Comparison of ENCODE assay signal across 13 mouse cellular contexts in genomic region chr6:54472846-54473715, GRCm38 (mm10). TPM values are rescaled to one million over a fixed set of nuclear protein-coding genes. Genes with fewer than 3 reads are reported as not detected.
DNase-seq lines count a peak whose midpoint lies in the region; ATAC-seq and TF ChIP-seq lines count a peak whose summit lies in the region.
"Had no signal": no experiment of that assay in that cellular context is flagged by ENCODE, and none has a peak within 500 bp of the region (broad histone marks: within the 10 kb centered on the region; RNA-seq: fewer than 3 reads in every experiment).

No protein-coding gene starts in this region.

- no peak overlapping the region for H3K4me2 ChIP-seq in forebrain, embryonic 15.5 days (replicated peaks)
- H3K4me2 ChIP-seq in forebrain, embryonic 12.5 days: no peak overlapping the region
- peak overlapping the region; percentile 43 for H3K4me2 ChIP-seq in intestine, embryonic 16.5 days (ENCODE audit: low read depth, low read length)
- H3K4me2 ChIP-seq in stomach, postnatal 0 days (replicated peaks; ENCODE audit: low read depth): no peak overlapping the region
- H3K4me2 ChIP-seq: lung, embryonic 15.5 days had no signal

- ATAC-seq in forebrain, embryonic 15.5 days (replicated peaks): peak; percentile 13; the same call in 1 of the 2 replicates
- no peak for ATAC-seq in forebrain, embryonic 12.5 days (ENCODE audit: low FRiP score)
- peak; percentile 95 for ATAC-seq in intestine, embryonic 16.5 days
- peak; percentile 84 for ATAC-seq in stomach, postnatal 0 days (ENCODE audit: low FRiP score, low TSS enrichment)
- ATAC-seq: Patski had no signal

- TF ChIP-seq EP300 in stomach, postnatal 0 days (optimal IDR thresholded peaks at IDR 0.05): no peak

- H3K27ac ChIP-seq in forebrain, embryonic 15.5 days (replicated peaks): no peak overlapping the region
- no peak overlapping the region for H3K27ac ChIP-seq in forebrain, embryonic 12.5 days
- H3K27ac ChIP-seq in intestine, embryonic 16.5 days (ENCODE audit: low read length): peak overlapping the region; percentile 90
- H3K27ac ChIP-seq in stomach, postnatal 0 days (replicated peaks): 0 out of 2 replicates have a peak overlapping the region, but pooled peaks have one; percentile 24
- H3K27ac ChIP-seq: forebrain, embryonic 10.5 days; lung, embryonic 15.5 days had no signal

- no peak for TF ChIP-seq POLR2A in lung, adult 2 months (IDR thresholded peaks at IDR 0.05; ENCODE audit: borderline replicate concordance, extremely low read depth, low read depth, low read length)

- 72% methylated on average over 8 of the region's 8 CpGs for WGBS in forebrain, embryonic 15.5 days
- 77% methylated on average over 8 of the region's 8 CpGs for WGBS in forebrain, embryonic 12.5 days
- WGBS in lung, adult 2 months: 55% methylated on average over 8 of the region's 8 CpGs
- 50% methylated on average over 8 of the region's 8 CpGs for WGBS in intestine, embryonic 16.5 days
- WGBS in stomach, postnatal 0 days: 52% methylated on average over 8 of the region's 8 CpGs

- no peak for TF ChIP-seq CTCF in lung, adult 2 months (IDR thresholded peaks at IDR 0.05; ENCODE audit: insufficient read depth, low read length)
- no peak for TF ChIP-seq CTCF in stomach, postnatal 0 days (IDR thresholded peaks at IDR 0.05; ENCODE audit: low read depth)

- no peaks in the 10 kb centered on the region for H3K27me3 ChIP-seq in forebrain, embryonic 15.5 days
- no peaks in the 10 kb centered on the region for H3K27me3 ChIP-seq in forebrain, embryonic 12.5 days
- H3K27me3 ChIP-seq in intestine, embryonic 16.5 days (replicated peaks; ENCODE audit: control insufficient read depth, insufficient read depth, low read length): no peaks in the 10 kb centered on the region
- no peaks in the 10 kb centered on the region for H3K27me3 ChIP-seq in stomach, postnatal 0 days (ENCODE audit: control insufficient read depth, insufficient read depth, low read length)
- H3K27me3 ChIP-seq: lung, embryonic 15.5 days had no signal

- no peaks in the 10 kb centered on the region for H3K36me3 ChIP-seq in forebrain, embryonic 15.5 days
- H3K36me3 ChIP-seq in forebrain, embryonic 12.5 days (replicated peaks): no peaks in the 10 kb centered on the region
- no peaks in the 10 kb centered on the region for H3K36me3 ChIP-seq in intestine, embryonic 16.5 days (ENCODE audit: control insufficient read depth, insufficient read depth, low read length)
- no peaks in the 10 kb centered on the region for H3K36me3 ChIP-seq in stomach, postnatal 0 days (ENCODE audit: control insufficient read depth, insufficient read depth, low read length)
- H3K36me3 ChIP-seq: forebrain, embryonic 10.5 days; lung, embryonic 15.5 days had no signal

- peaks cover 10% of the 10 kb centered on the region; the same call in 1 of the 2 replicates for H3K4me1 ChIP-seq in forebrain, embryonic 15.5 days
- H3K4me1 ChIP-seq in forebrain, embryonic 12.5 days: peaks cover 6% of the 10 kb centered on the region
- H3K4me1 ChIP-seq in lung, adult 2 months (ENCODE audit: control insufficient read depth, insufficient read depth, low read length): peaks cover 4% of the 10 kb centered on the region; the same call in 1 of the 2 replicates
- H3K4me1 ChIP-seq in intestine, embryonic 16.5 days (ENCODE audit: control insufficient read depth, insufficient read depth, low read length): peaks cover 13% of the 10 kb centered on the region; the same call in 1 of the 2 replicates
- H3K4me1 ChIP-seq in stomach, postnatal 0 days (replicated peaks; ENCODE audit: control insufficient read depth, insufficient read depth): no peaks in the 10 kb centered on the region
- H3K4me1 ChIP-seq: lung, embryonic 15.5 days had no signal

- no peaks in the 10 kb centered on the region for H3K9me3 ChIP-seq in forebrain, embryonic 15.5 days
- H3K9me3 ChIP-seq in forebrain, embryonic 12.5 days: no peaks in the 10 kb centered on the region
- no peaks in the 10 kb centered on the region for H3K9me3 ChIP-seq in intestine, embryonic 16.5 days (ENCODE audit: control insufficient read depth, low read length)
- no peaks in the 10 kb centered on the region for H3K9me3 ChIP-seq in stomach, postnatal 0 days (ENCODE audit: control insufficient read depth, low read length)
- H3K9me3 ChIP-seq: forebrain, embryonic 10.5 days; lung, embryonic 15.5 days had no signal

- DNase-seq in lung, adult 18-20 months: peak; percentile 39 to 56
- no peak for DNase-seq in lung, adult 2 months
- peak; percentile 39 for DNase-seq in stomach, postnatal 0 days (ENCODE audit: low spot score)
- no peak for DNase-seq in left cerebral cortex, adult 9 months (ENCODE audit: low spot score in 2 of 2)
- no peak for DNase-seq in retina, embryonic 14.5 days (ENCODE audit: low spot score)
- DNase-seq: gastrocnemius, postnatal 25 days; left cerebral cortex, postnatal 4 days had no signal

- H3K9ac ChIP-seq in forebrain, embryonic 15.5 days (replicated peaks): no peak overlapping the region
- no peak overlapping the region for H3K9ac ChIP-seq in forebrain, embryonic 12.5 days
- peak overlapping the region; percentile 54 for H3K9ac ChIP-seq in intestine, embryonic 16.5 days (ENCODE audit: low read depth, low read length)
- H3K9ac ChIP-seq in stomach, postnatal 0 days (ENCODE audit: low read length): no peak overlapping the region
- H3K9ac ChIP-seq: lung, embryonic 15.5 days had no signal

- H3K4me3 ChIP-seq in forebrain, embryonic 15.5 days: no peak overlapping the region
- no peak overlapping the region for H3K4me3 ChIP-seq in forebrain, embryonic 12.5 days (replicated peaks)
- no peak overlapping the region for H3K4me3 ChIP-seq in lung, adult 2 months (replicated peaks; ENCODE audit: extremely low read depth, low read depth, low read length)
- H3K4me3 ChIP-seq in intestine, embryonic 16.5 days (ENCODE audit: low read length): peak overlapping the region; percentile 39
- no peak overlapping the region for H3K4me3 ChIP-seq in stomach, postnatal 0 days (ENCODE audit: low read depth, low read length)
- H3K4me3 ChIP-seq: forebrain, embryonic 10.5 days; lung, embryonic 15.5 days had no signal

RNA-seq across cellular contexts. Expression of gene Wipf3, which starts 43.7 kb away (rescaled TPM):
- polyA plus RNA-seq in forebrain, embryonic 15.5 days (2015; fragmentation: Nextera tagmentation; extraction: Ambion mirVana): 3.6 and 4.6 TPM in 2 replicates
- polyA plus RNA-seq in forebrain, embryonic 12.5 days (2016; fragmentation: Nextera tagmentation; extraction: Ambion mirVana): 1.6 and 1.7 TPM in 2 replicates
- 4.6 and 5.0 TPM in 2 replicates for polyA plus RNA-seq in lung, adult 2 months (2012; rRNA removed)
- 1.7 and 1.8 TPM in 2 replicates for polyA plus RNA-seq in intestine, embryonic 16.5 days (2015; fragmentation: Nextera tagmentation; extraction: Ambion mirVana)
- 0.32 and 0.52 TPM in 2 replicates for polyA plus RNA-seq in stomach, postnatal 0 days (2015; fragmentation: Nextera tagmentation; extraction: Ambion mirVana)

Comparison
In these comparisons a context has a peak if more than half of its experiments do, and no peak if none do; other contexts are left out.
1. DNase-seq: peak in lung, adult 18-20 months (2 of 2) and stomach, postnatal 0 days (single experiment); none in lung, adult 2 months (single experiment), left cerebral cortex, adult 9 months (0 of 2) and retina, embryonic 14.5 days (single experiment).
2. H3K27ac ChIP-seq: peak in intestine, embryonic 16.5 days (single experiment) and stomach, postnatal 0 days (single experiment); none in forebrain, embryonic 15.5 days (single experiment) and forebrain, embryonic 12.5 days (single experiment).